Mouse (Mus musculus) bone marrow macrophage, adult 2 months (primary cell): ENCODE data around the gene Gcdh. TPM values are rescaled to one million over a fixed set of nuclear protein-coding genes. Genes with fewer than 3 reads are reported as not detected.

ENCODE experiments used
- H3K27ac ChIP-seq: 2 replicates; pipeline ENCODE4 v1.5.1; 2012; ENCODE audit warnings: low read depth, low read length; ENCODE audit not compliant: insufficient read depth
- H3K4me1 ChIP-seq: 2 replicates; pipeline ENCODE4 v1.6.1; 2012; ENCODE audit warnings: low read length; ENCODE audit not compliant: control insufficient read depth, insufficient read depth
- H3K4me3 ChIP-seq: 2 replicates; pipeline ENCODE4 v1.5.1; 2012; ENCODE audit warnings: mild to moderate bottlenecking, low read length, moderate library complexity; ENCODE audit not compliant: insufficient read depth
- CTCF ChIP-seq: IDR thresholded peaks from 2 replicates; pipeline ENCODE4 v1.5.1; 2012; ENCODE audit warnings: low read depth, mild to moderate bottlenecking, low read length, moderate library complexity
- POLR2A ChIP-seq: IDR thresholded peaks from 2 replicates; pipeline ENCODE4 v1.6.1; 2012; ENCODE audit warnings: mild to moderate bottlenecking, low read depth, low read length, borderline replicate concordance
- polyA plus RNA-seq: library from polyadenylated mRNA; stranded (reverse); fragments of >200 nt; gene quantifications from 2 replicates; pipeline ENCODE4 v1.2.4, GENCODE M21; 2012; ENCODE audit not compliant: missing spikeins, insufficient read depth, insufficient read length

The Gcdh gene
- polyA plus RNA-seq, 1 experiment, result 17.6 TPM

DNA sequence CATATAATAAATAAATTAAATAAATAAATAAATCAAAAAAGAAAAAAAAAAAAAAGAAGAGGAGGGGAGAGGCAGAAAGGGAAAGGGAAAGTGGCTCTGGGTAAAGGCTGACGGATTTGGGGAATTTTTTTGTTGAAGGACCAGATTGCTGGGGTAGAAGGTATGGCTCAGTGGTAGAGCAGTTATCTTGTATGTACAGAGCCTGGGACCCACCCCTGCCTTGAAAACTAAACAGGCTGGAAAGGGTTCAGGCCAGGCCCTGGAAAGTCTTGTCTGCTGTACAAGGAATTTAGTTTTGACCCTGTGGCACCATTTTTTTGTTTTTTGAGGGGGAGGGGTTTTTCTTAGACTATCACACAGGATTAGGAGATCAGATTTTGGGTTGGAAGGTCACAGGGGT is 14.8 kb downstream of the Gcdh start:
- TF ChIP-seq CTCF (no peak), POLR2A (no peak)
- no peak overlapping the region for H3K27ac ChIP-seq
- no peak overlapping the region for H3K4me3 ChIP-seq
- H3K4me1 ChIP-seq, result peaks cover 5% of the 10 kb centered on the region

DNA sequence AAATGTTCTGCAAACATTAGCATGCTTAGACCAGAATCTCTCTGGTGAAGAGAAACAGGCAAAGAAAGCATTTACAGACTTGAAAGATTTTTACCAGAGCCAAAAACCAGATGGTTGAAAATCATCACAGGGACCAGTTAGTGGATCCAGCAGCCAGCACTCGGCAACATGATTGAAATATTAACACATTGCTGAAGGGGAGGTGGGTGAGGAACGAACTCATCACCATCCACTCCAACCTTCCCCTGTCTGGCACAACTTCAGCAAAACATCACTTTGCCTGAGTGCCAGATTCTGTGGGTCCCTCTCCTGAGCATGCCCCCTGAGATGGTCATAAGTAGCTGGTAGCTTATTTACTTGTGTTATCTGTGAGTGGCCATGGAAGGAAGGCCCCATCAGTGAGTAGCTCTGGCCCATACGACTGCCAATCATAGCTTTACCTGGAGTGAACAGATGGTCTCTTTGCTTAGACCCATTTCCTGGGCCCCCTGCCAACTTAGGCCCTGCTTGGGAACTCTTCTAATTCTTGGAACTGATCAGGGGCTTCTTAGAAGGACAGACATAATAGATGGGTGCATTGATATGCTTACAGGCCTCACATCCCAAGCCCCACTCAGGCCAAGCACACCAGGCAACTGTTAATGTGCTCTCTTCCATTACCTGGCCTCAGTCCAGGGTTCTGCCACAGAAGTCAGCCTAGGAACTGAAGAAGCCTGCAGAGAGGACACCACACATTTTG is 16.3 kb downstream of the Gcdh start:
- no peak overlapping the region for H3K4me3 ChIP-seq
- no peak for TF ChIP-seq POLR2A
- TF ChIP-seq CTCF, result no peak

DNA sequence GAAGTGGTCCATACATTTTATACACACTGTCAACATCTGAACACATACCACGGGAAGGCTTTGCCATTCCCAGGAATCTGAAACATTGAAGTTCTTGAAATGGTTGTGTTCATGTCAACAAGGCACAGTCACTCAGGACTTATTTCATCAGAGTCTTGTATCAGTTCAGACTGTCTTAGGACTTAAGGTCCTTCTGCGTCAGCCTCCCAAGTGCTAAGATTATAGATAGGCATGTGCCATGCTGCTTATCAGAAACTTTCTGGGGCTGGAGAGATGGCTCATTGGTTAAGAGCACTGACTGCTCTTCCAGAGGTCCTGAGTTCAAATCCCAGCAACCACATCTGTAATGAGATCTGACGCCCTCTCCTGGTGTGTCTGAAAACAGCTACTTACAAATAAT is 19.4 kb downstream of the Gcdh start:
- H3K27ac ChIP-seq, result no peak overlapping the region
- TF ChIP-seq POLR2A (no peak), CTCF (no peak)
- H3K4me1 ChIP-seq, result peaks cover 9% of the 10 kb centered on the region

More for the DNA sequence above, 16.3 kb downstream of the Gcdh start:
- Histone ChIP-seq H3K27ac (no peak overlapping the region), H3K4me1 (peaks cover 9% of the 10 kb centered on the region)

DNA sequence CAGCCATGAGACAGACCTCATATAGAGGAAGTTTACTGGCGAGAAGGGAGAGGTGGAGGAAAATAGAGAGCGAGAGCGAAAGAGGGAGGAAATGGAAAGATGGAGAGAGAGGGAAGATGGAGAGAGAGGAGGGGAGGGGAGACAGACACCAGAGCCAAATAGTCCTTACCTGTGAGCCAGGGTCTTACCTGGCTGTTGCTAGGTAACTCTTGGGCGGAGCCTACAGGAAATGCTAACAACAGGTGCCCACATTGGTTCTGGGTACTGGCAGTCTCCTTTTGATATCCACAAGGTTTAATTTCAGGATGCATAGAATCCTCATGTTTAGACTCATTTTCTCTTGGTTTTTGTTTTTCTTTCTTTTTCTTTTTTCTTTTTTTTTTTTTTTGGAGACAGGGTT is 20.7 kb downstream of the Gcdh start:
- TF ChIP-seq CTCF (no peak), POLR2A (no peak)
- Histone ChIP-seq H3K4me1 (peaks cover 9% of the 10 kb centered on the region), H3K27ac (no peak overlapping the region), H3K4me3 (peak overlapping the region; percentile 61)

More for the DNA sequence above, 19.4 kb downstream of the Gcdh start:
- H3K4me3 ChIP-seq, result no peak overlapping the region

DNA sequence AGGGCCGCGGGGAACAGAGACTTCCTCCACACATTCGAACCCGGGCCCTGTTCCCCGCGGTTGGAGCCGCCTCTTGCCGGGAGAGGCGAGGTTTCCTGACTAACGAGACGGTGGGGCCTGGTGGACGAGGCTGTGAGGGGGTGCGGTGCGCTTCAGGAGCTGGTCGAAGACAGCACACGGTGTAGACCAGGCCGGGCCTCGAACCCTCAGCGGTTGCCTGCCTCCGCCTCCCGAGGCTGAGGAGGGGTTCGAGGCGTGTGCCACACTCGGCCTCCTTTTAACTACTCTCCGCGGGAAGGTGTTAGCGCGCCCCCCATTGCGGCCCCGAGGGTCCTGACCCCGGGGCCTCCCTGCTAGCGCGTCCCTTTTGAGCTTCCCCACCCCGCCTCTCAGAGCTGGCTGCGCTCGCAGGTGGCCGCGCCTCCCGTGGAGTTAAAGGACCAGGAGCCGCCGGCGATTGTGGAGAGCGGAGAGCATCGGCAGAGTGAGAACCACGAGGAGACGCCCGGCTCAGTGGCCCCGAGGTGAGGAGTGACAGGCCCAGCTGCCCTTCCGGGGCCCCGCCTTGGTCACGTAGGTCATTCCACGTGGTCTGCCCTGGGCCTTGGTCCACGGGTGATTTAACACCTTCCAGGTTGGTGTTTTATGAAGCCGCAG is 21.3 kb downstream of the Gcdh start:
- TF ChIP-seq CTCF, result no peak
- no peak for TF ChIP-seq POLR2A
- Histone ChIP-seq H3K4me1 (peaks cover 9% of the 10 kb centered on the region), H3K4me3 (peak overlapping the region; percentile 61), H3K27ac (no peak overlapping the region)

DNA sequence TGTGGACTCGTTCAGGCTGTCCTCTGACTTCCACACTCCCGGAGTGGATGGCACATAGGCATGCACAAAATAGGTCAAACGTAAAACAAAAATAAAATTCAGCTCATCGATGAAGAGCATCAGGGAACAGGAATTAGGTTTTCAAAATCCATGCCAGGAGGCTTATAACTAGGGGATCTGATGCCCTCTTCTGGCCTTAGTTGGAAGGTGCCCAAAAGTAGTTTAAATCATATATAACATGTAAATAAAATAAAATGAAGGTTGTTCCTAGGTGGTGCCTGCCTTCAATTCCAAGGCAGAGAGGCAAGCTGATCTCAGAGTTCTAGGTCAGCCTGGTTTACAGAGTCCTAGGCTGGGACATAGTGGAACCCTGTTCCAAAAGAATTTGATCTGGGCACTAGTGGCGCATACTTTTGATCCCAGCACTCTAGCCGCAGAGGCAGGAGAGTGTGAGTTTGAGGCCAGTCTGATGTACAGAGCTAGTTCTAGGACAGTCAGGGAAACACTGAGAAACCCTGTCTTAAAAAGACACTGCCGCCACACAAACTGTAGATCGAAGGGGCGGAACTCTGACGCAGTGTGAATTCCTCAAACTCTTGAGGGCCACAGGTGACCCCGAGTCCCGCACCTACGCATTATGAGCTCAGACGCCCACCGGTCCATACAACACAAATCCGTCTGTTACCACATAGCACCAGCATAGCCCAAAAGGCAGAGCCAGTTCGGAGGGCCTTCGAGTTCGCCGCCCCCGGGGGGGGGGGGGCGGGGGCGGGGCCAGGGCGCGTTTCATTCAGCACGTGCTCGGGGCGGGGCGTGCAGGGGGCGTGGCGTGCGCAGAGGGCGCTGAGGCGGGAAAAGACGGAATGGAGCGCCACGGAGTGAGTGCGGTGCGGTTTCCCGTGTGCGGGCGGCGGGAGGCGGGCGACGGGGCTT is 22.1 kb downstream of the Gcdh start, which contains the start of gene Syce2:
Syce2 (plus strand) TSS at position 736 of the 933 bp plus-strand sequence.
- H3K27ac ChIP-seq, result peak within 1 kb of the TSS; percentile 34; the same call in 1 of the 2 replicates

DNA sequence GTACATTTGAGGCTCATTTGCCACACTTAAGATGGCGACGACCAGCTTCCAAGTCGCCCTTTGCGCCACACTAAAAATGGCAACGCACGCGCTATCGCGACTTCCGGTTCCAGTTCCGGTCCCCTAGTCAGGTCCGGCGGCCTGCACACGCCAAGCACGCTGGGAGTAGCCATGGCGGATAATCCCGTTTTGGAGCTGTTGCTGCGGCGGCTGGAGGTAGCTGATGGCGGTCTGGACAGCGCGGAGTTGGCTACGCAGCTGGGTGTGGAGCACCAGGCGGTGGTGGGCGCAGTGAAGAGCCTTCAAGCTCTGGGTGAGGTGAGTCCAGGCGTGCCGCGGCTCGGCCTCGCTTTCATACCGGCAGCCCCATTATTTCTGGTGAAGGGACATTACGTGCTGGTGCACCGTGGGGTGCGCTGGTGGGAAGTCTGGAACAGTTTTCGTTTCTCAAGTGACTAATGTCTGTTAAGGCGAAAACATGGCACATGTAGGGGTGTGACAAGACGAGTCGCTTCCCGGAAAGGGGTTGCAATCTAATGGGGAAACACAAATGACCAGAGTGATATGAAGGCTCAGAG is 36.8 kb downstream of the Gcdh start, which contains the start of gene Farsa:
Farsa (plus strand) TSS at position 126 of the 578 bp plus-strand sequence.
- TF ChIP-seq POLR2A (peak; percentile 29; the same call in 1 of the 2 replicates), CTCF (no peak)
- Histone ChIP-seq H3K4me3 (peak within 1 kb of the TSS; percentile 89), H3K4me1 (peaks cover 3% of the 10 kb centered on the region; the same call in 1 of the 2 replicates), H3K27ac (peak within 1 kb of the TSS; percentile 69)

More for the DNA sequence above, 22.1 kb downstream of the Gcdh start, which contains the start of gene Syce2:
- TF ChIP-seq CTCF, result no peak
- TF ChIP-seq POLR2A, result 0 out of 2 replicates have a peak, but pooled peaks have one; percentile 13
- Histone ChIP-seq H3K4me3 (peak within 1 kb of the TSS; percentile 61), H3K4me1 (peaks cover 9% of the 10 kb centered on the region)

DNA sequence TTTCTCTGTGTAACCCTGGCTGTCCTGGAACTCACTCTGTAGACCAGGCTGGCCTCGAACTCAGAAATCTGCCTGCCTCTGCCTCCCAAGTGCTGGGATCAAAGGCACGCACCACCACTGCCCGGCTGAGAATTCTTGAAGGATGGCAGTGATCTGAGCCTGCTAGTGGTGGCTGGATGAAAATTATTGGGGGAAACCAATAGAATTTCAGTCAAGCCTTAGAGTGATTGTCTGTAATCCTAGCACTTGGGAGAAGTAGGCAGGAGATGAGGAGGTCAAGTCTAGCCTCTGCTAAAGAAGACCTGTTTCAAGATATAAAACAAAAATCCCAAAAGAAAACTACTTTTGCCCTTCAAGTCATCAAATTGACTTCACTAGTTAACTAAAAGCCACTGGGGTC is 37.3 kb downstream of the Gcdh start:
- no peak overlapping the region for H3K4me3 ChIP-seq
- H3K27ac ChIP-seq, result no peak overlapping the region
- TF ChIP-seq CTCF (no peak), POLR2A (no peak)
- H3K4me1 ChIP-seq, result peaks cover 3% of the 10 kb centered on the region; the same call in 1 of the 2 replicates
